Mouse (Mus musculus): Measurements from ENCODE around the gene Dstn. TPM values are rescaled to one million over a fixed set of nuclear protein-coding genes. Genes with fewer than 3 reads are reported as not detected.

The Dstn gene
- polyA plus RNA-seq, 1 experiment, result 12.8 TPM

DNA sequence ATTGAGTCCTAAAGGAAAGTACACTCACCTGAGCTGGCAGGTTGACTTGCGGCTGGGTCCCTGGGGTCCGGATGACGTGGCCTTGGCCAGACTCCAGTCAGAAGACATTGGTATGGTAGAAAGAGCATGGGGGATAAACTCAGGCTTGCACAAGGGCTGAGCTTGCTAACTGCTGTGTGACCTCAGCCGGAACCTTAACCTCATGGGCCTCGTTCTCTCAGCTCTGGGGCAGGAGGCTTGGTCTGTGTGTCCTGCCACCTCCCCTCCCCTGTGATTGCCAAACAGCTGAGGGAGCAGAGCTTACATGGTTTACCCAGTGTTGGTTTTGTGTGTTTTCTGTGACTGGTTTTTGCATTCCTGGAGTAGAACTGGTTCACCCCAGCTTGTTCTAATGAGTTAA lies 25.3 kb downstream of the Dstn start:
- no peak for TF ChIP-seq GATA1 (IDR thresholded peaks at IDR 0.05; ENCODE audit: low read length)

DNA sequence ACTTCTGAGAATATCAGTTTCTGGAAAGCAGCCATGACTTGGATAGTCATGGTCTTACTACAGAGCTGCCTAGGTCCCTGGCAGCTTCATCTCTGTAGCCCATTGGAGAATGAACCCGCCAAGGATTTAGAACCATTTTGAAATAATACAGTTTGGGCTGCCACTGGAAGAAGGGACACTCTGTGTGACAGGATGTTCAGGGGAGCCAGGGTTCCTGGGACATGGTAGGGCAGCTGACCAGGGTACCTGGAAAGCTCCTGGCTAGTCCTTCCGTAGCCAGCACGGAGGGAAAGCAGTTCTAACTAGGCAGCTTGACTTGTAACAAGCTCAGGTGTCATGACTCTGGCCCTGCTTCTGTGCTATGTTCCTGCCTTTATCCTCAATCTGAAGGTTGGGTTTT lies 29.7 kb downstream of the Dstn start:
- no peak for TF ChIP-seq GATA1 (IDR thresholded peaks at IDR 0.05; ENCODE audit: low read length)

DNA sequence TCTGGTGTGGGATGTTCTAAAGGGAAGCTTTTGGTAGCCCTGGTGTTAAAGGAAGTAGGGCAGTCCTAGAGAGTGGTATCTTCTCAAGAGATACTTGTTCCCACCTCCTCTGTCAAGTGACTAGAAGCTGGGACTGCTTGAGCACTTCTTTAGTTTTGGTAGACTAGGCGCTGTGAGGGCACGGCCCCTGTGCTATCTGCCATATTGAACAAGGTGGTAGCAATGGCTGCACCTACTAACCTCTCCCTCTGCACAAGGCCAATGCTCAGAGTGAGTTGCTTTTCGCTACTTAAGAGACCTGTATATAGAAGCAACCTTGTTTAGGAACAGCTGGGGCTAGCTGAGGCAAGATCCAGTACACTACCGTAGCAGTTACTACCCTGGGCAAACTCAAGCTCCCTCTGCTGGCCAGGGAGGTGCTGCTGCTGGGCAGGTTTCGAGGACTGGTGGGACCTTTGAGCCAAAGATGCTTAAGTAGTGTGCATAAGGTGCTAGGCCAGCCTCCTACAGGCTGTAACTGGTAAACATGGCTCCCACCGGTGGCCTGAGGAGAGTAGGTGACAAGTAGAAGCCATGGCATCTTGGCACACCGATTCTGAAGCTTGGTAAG lies 30.5 kb downstream of the Dstn start:
- TF ChIP-seq GATA1 (IDR thresholded peaks at IDR 0.05; ENCODE audit: low read length), result no peak

DNA sequence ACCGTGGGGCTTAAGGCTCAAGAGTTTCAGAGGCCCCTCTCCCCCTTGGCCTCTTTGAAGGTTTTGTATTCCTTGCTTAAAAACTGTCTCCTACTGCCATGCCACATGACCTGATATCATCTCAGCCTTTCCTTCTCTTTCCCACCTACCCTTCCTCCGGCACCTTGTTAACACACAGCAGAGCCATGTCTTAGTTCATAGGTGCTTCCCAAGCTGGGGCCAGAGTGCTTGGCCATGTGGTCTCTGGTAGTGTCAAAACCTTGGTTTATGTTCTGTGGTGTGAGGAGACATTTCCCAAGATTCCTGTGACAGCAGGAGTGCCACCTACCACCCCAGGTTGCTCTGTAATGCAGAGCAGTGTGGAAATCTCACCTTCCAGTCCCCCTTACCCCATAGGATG lies 31.3 kb downstream of the Dstn start:
- no peak for TF ChIP-seq GATA1 (IDR thresholded peaks at IDR 0.05; ENCODE audit: low read length)

DNA sequence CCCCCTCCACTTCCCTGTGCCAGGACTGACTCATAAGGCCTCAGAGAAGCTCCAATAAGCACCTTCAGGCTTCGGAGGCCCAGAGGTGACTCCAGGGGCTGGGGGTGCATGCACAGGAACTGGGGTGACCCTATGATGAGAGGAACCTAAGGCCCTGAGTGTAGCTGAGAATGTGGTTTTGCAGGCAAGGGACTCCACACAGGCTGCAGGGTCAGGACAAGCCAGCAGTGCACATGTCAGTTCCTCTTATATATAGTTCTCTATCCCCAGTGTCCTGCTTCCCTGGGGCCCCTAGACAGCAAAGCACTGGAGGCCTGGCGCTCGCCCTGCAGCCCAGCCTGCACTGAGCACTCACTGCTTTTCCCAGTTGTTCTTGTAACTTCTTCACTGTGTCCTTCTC lies 32.9 kb downstream of the Dstn start:
- no peak for TF ChIP-seq GATA1 (IDR thresholded peaks at IDR 0.05; ENCODE audit: low read length)

DNA sequence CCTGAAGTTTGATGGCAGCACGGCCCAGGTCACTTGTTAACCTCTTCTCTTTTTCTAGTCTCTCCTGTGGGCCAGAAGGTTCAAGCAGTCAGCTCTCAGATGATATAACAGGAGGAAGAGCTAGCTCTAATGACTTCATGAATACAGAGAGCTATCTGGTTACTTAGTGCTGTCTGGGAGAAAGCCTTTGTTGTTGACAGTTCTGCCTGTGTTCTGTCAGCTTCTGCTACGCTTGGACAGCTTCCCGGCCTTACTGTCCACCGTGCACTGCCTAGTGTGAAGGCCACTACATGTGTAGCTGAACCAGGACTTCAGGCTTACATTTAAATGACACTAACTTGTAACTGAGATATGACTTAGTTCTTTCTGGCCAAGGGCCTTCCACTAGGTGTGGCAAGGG lies 33.3 kb downstream of the Dstn start:
- no peak for TF ChIP-seq GATA1 (IDR thresholded peaks at IDR 0.05; ENCODE audit: low read length)

DNA sequence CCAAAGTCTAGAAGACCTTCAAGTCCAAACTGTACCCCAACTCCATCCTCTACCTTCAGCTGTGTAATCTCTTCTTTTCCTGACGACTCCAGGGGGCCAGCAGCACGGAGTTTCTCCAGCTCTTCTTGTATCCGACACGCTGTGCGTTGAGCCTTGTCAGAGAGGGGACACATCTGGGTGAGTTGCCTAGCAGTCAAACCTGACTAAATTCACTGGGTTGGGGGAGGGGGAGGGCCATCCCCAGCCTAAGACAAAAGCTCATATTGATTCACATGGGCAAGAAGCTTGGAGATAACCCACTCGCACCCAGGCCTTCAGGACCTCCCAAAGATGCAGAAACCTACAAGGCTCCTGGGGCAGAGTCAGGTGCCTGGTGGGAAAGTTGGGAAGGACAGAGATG lies 34.1 kb downstream of the Dstn start:
- no peak for TF ChIP-seq GATA1 (IDR thresholded peaks at IDR 0.05; ENCODE audit: low read length)

DNA sequence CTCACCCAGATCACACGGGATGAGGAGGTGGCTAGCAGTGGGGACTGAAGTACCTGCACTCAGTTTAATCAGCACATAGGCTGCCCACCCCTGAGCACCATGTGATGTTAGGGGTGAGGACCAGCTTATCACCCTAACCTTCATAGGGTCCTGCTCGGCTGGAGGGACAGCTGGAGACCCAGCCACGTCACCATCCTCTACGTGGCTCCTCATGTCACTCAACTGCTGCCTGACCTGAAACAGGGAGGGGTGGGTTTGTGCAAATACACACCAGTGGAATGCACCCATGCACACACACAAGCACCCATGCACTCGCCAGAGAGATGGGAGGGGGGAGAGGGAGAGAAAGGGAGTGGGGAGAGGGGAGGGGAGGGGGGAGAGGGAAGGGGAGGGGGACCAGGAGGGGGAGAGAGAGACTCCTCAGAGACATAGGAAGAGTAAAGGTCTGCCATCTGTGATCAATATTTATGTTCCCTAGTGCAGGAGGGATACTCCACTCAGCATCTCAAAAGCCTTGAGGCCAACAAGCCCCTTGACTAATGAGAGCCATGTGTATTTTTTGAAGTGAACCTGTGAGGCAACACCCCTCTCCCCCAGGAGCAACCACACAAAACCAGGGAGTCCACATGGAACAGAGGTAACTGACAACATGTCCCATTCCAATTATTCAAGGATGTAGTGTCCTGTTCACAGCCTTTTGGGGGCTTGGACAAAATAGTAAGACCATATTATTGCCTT lies 35.3 kb downstream of the Dstn start:
- TF ChIP-seq GATA1 (IDR thresholded peaks at IDR 0.05; ENCODE audit: low read length), result no peak

DNA sequence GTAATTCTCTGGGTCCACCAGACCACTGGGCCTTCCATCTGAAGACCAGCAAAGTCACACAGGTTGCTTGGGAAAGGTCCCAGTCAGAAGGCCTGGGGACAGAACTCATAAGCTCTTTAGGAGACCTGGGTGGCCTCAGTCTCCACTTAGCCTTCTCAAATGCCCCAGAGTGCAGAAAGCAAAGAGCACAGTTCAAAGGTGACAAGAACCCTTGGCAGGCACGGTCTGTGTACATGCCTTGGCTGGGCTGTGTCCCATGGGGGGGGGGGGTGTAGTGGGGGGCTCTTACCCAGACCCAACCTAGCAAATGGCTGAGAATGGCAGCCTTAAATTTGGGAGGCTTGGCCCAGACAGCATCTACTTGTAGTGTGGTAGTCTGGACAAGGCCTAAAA lies 35.9 kb downstream of the Dstn start:
- TF ChIP-seq GATA1 (IDR thresholded peaks at IDR 0.05; ENCODE audit: low read length), result no peak

DNA sequence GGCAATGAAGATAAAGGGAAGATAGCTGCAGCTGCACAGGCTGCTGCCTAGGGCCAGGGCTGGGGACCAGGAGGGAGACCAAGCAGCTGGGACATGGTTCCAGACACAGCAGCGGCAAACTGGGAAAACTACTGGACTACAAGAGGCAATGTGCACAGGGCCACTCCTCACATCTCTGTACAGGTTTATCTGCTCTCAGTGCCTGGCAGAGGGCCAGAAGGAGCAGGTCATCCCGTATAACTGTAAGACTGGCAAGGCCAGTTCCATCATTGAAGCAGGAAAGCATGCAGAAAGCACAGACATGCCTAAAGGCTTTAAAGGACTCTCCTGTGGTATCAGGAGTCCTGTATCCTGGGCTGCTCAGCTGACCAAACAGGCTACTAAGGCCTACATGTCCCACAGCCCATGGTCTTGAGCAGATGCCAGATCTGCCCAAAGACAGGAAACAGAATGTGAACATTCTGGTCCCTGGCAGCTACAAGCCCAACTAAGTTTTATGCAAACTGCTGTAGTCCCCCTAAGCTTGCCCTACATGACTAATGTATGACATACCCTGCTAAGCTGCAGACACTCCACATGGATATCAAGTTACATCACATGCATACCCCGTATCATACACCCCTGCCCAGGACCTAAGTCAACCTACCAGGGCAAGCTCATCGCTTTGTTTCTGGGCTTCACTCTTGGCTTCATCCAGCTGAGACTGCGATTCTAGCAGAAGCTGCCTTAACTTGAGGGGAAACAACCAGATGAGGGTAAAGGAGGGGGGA lies 36.6 kb downstream of the Dstn start:
- TF ChIP-seq GATA1 (IDR thresholded peaks at IDR 0.05; ENCODE audit: low read length), result no peak

DNA sequence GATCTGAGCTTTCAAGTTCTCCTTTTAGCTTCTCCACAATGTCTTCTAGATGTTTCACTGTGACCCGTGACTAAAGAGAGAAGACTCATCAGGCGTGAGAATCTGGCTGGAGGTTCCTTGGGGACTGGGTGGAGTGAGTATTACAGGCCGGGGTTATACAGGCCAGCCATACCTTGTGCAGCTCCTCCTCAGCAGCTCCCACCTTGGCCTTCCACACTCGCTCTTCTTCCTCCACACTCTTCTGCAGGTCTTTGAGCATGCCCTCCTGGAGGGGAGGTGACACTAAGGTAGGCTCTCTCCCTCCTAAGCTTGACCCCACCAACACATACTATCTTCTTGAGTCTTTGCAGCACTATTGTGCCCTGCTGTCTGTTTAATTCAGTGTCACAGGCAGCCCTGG lies 38.8 kb downstream of the Dstn start:
- TF ChIP-seq GATA1 (IDR thresholded peaks at IDR 0.05; ENCODE audit: low read length), result no peak

DNA sequence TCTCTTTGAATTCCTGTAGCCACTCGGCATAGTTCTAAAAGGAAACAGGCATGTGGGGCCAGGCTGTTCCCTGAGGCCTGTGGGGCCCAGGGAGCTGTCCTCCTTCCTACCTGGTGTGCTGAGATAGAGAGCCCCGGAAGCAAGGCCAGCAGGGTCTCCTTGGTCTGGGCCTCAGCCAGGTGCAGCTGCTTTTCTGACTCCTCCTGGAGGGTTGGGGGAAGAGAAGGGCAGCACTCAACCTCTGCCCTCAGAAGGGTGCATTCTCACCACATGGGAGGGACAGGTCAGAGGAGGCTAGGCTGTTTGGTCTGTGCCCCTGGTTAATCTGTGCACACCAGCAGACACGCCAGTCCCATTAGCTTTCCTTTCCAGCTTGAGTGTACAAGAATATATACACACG lies 39.9 kb downstream of the Dstn start:
- no peak for TF ChIP-seq GATA1 (IDR thresholded peaks at IDR 0.05; ENCODE audit: low read length)

DNA sequence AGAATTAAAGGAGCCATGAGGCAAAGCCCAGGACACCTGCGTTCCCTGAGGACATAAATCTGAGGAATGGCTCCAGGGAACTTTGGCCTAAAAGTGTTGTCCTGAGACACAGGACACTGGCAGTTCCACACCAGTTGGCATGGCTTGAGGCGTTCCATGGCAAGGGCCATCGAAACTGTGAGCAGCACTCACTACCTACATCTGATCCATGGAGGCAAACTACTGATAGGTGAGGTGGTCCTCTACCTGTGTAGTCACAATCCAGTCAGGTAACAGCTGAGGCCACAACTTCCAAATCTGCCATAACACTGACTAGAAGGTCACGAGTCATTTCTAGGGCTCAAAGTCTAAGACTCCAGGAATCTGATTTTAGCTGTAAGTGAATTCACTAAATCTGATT lies 40.6 kb downstream of the Dstn start:
- TF ChIP-seq GATA1 (IDR thresholded peaks at IDR 0.05; ENCODE audit: low read length), result no peak

DNA sequence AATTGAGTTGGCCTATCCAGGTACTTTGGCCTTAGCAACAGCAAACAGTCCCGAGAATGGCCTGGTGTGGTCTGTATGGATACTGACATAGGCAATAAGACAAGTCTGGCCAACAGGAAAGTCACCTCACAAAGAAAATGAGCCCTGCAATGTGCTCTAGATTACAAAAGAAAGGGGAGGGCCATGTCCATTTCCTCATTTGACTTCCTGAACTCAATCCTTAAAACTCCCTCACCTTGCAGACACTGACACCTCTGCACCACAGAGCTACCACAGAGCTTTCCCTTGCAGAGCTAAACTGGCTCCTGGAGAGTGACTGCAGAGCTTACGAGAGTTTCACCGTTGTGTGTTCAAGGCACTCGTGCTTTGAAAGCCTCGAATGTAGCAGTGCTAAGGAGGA lies 47.1 kb downstream of the Dstn start:
- no peak for TF ChIP-seq GATA1 (IDR thresholded peaks at IDR 0.05; ENCODE audit: low read length)

DNA sequence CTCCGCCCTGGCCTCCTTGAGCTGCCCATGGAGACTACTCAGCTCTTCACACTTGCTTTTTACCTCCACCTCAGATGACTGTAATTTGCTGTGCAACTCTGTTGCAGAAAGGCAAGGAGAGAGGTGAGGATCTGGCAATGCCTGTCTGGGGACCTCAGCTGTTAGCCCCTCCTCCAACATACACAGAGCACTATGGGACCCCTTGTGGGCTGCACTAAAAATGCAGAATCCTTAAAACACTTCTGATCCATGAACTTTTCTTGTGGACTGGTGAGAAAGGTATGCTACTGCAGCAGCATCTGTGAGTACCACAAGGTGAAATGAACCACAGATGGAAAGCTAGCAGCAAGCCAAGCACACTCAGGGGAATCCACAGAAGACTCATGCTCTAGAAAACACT lies 48.2 kb downstream of the Dstn start:
- no peak for TF ChIP-seq GATA1 (IDR thresholded peaks at IDR 0.05; ENCODE audit: low read length)

DNA sequence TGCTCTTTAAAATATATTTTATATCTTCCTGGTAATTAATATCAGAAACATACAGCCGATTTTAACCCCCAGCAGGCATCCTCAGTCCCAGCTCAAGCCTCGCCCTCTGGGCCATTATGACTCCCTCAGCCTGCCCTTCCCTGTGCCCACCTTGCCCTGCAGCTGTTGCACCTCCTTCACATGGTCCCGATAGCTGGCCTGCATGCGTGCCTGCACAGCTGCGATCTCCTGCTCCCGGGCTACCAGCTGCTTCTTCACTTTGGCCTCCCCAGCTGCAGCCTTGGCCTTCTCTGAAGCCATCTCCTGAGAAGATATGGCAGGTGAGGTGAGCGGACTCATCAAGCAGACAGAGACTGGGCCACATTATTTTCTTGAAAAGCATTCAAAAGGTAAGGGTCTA lies 54.1 kb downstream of the Dstn start:
- no peak for TF ChIP-seq GATA1 (IDR thresholded peaks at IDR 0.05; ENCODE audit: low read length)

DNA sequence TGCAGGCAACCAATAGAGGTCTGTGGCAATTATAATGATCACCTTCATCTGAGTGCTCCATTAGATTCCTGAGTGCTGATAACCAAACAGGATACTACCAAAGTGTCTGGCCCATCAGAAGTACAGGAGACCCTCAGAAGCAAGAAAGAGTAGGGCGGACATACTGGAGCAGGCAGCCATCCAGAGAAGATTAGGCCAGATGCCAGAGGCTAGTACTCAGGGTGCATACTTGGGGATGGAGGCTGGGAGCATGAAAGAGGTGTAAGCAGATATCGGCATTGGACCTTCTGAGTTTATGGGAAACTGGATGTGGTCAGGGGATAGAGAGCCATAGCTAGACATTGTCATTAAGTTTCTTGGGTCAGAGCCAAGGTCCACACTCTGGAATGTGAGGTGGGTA lies 55.7 kb downstream of the Dstn start:
- TF ChIP-seq GATA1 (IDR thresholded peaks at IDR 0.05; ENCODE audit: low read length), result no peak

All from G1E-ER4 (cell line).